Mouse (Mus musculus) heart, adult 2 months (tissue): Measurements from ENCODE around the gene Tmem239.

Source experiments
- CTCF ChIP-seq: fragments of 200-600 bp; IDR thresholded peaks from 2 replicates; pipeline ENCODE4 v1.8.1; 2022; ENCODE audit warnings: antibody characterized with exemption, mild to moderate bottlenecking, moderate library complexity
- EP300 ChIP-seq: fragments of 200-500 bp; IDR thresholded peaks from 2 replicates; pipeline ENCODE4 v1.6.1; 2011; ENCODE audit warnings: low read depth, low read length, control low read depth; ENCODE audit not compliant: insufficient read depth

GRCm38 (mm10) chr2:130423397-130424125 is 17.3 kb downstream of the Tmem239 start:
- TF ChIP-seq EP300 (no peak), CTCF (no peak)
